Mouse (Mus musculus) CH12.LX (cell line): ENCODE results near the gene Pak4. TPM values are rescaled to one million over a fixed set of nuclear protein-coding genes. Genes with fewer than 3 reads are reported as not detected.
A peak's percentile ranks its signal among the peaks of the same experiment; 100 is the strongest.
"Not testable (repeated sequence)": the region's sequence is repeated elsewhere in the genome, so short reads cannot be mapped to it uniquely, and the experiment has no call there.

Source experiments
- DNase-seq: peaks from one replicate; pipeline ENCODE4 v3.0.0-alpha.2; 2013; ENCODE audit errors: extremely low read depth
- H3K27ac ChIP-seq: 2 replicates; pipeline ENCODE4 v1.5.1; 2012; ENCODE audit warnings: low read depth, mild to moderate bottlenecking, control low read depth, moderate library complexity; ENCODE audit not compliant: insufficient read depth
- H3K27me3 ChIP-seq: replicated peaks from 2 replicates; pipeline ENCODE3; 2012; ENCODE audit warnings: inconsistent platforms
- H3K36me3 ChIP-seq, 2 experiments: replicated peaks in 1 of 2; 2 replicates each; pipeline versions ENCODE3 to v1.6.1; 2012; ENCODE audit warnings: inconsistent platforms in 1 of 2, low read length in 1 of 2, mild to moderate bottlenecking in 1 of 2, mixed read lengths in 1 of 2, moderate library complexity in 1 of 2; ENCODE audit not compliant: control insufficient read depth in 1 of 2, insufficient read depth in 1 of 2
- H3K4me1 ChIP-seq, 2 experiments: 2 replicates each; pipeline ENCODE4 v1.6.1; 2012; ENCODE audit warnings: inconsistent platforms in 1 of 2, moderate library complexity in 1 of 2; ENCODE audit not compliant: insufficient read depth in 2 of 2, control insufficient read depth in 1 of 2
- H3K4me2 ChIP-seq: 2 replicates; pipeline ENCODE4 v1.6.1; 2012; ENCODE audit warnings: low read depth, mild to moderate bottlenecking, control low read depth; ENCODE audit not compliant: poor library complexity, insufficient read depth, severe bottlenecking
- H3K4me3 ChIP-seq, 3 experiments: fragments of 150-350 bp in 1 of 3; sonication (generic) in 1 of 3; replicated peaks in 1 of 3; 2 replicates each; pipeline versions ENCODE3 to v1.5.1; 2011 to 2012; ENCODE audit warnings: low read depth in 2 of 3, low read length in 2 of 3, mild to moderate bottlenecking in 2 of 3, moderate library complexity in 2 of 3, control low read depth in 1 of 3, improper control_type of control experiment in 1 of 3, inconsistent platforms in 1 of 3, mixed read lengths in 1 of 3; ENCODE audit not compliant: poor library complexity in 1 of 3
- H3K79me2 ChIP-seq: replicated peaks from 2 replicates; pipeline ENCODE4 v1.6.1; 2012; ENCODE audit warnings: mild to moderate bottlenecking, moderate library complexity; ENCODE audit not compliant: control insufficient read depth, poor library complexity, insufficient read depth, severe bottlenecking; ENCODE audit errors: extremely low read depth
- H3K9ac ChIP-seq: 2 replicates; pipeline ENCODE4 v1.6.1; 2012; ENCODE audit warnings: low read depth, mild to moderate bottlenecking, control low read depth, moderate library complexity; ENCODE audit not compliant: insufficient read depth
- H3K9me3 ChIP-seq: replicated peaks from 2 replicates; pipeline ENCODE3; 2012; ENCODE audit warnings: low read length, inconsistent platforms, mixed read lengths
- CHD1 ChIP-seq: IDR thresholded peaks from 2 replicates; pipeline ENCODE4 v1.6.1; 2012; ENCODE audit warnings: low read depth, low read length, improper control_type of control experiment, inconsistent platforms
- CTCF ChIP-seq, 2 experiments: IDR thresholded peaks in 1 of 2; conservative IDR thresholded peaks in 1 of 2; 2 replicates each; pipeline ENCODE4 v1.5.1; 2011 to 2012; ENCODE audit warnings: low read depth in 2 of 2, low read length in 2 of 2, improper control_type of control experiment in 1 of 2, inconsistent platforms in 1 of 2, mild to moderate bottlenecking in 1 of 2, moderate library complexity in 1 of 2
- E2F4 ChIP-seq: IDR thresholded peaks from 2 replicates; pipeline ENCODE4 v1.6.1; 2011; ENCODE audit warnings: low read depth, low read length, improper control_type of control experiment; ENCODE audit not compliant: insufficient replicate concordance
- ELF1 ChIP-seq: IDR thresholded peaks from 2 replicates; pipeline ENCODE4 v1.6.1; 2014; ENCODE audit warnings: low read depth, mild to moderate bottlenecking, inconsistent platforms, low read length, improper control_type of control experiment
- ETS1 ChIP-seq: conservative IDR thresholded peaks from 2 replicates; pipeline ENCODE4 v1.6.1; 2012; ENCODE audit warnings: low read depth, mild to moderate bottlenecking, inconsistent platforms, low read length, improper control_type of control experiment, moderate library complexity
- GABPA ChIP-seq: IDR thresholded peaks from 2 replicates; pipeline ENCODE4 v1.6.1; 2012; ENCODE audit warnings: low read depth, low read length, improper control_type of control experiment, inconsistent platforms; ENCODE audit not compliant: insufficient replicate concordance
- HCFC1 ChIP-seq: IDR thresholded peaks from 2 replicates; pipeline ENCODE4 v1.6.1; 2012; ENCODE audit warnings: low read depth, mild to moderate bottlenecking, inconsistent platforms, low read length, improper control_type of control experiment
- IRF4 ChIP-seq: IDR thresholded peaks from 2 replicates; pipeline ENCODE4 v1.6.1; 2014; ENCODE audit warnings: low read depth, mild to moderate bottlenecking, inconsistent platforms, low read length, improper control_type of control experiment
- MAFK ChIP-seq: IDR thresholded peaks from 2 replicates; pipeline ENCODE4 v1.6.1; 2011; ENCODE audit warnings: low read length, improper control_type of control experiment; ENCODE audit not compliant: insufficient replicate concordance
- MXI1 ChIP-seq: IDR thresholded peaks from 2 replicates; pipeline ENCODE4 v1.6.1; 2011; ENCODE audit warnings: mild to moderate bottlenecking, low read depth, low read length, improper control_type of control experiment
- PAX5 ChIP-seq: IDR thresholded peaks from 2 replicates; pipeline ENCODE4 v1.6.1; 2012; ENCODE audit warnings: low read length, inconsistent platforms, mixed read lengths
- POLR2AphosphoS2 ChIP-seq: IDR thresholded peaks from 2 replicates; pipeline ENCODE4 v1.6.1; 2011; ENCODE audit warnings: low read depth, low read length, improper control_type of control experiment
- RAD21 ChIP-seq: IDR thresholded peaks from 2 replicates; pipeline ENCODE4 v1.6.1; 2011; ENCODE audit warnings: low read depth, mild to moderate bottlenecking, low read length, improper control_type of control experiment, moderate library complexity
- SMC3 ChIP-seq: IDR thresholded peaks from 2 replicates; pipeline ENCODE4 v1.6.1; 2011; ENCODE audit warnings: low read depth, low read length, improper control_type of control experiment
- TBP ChIP-seq: conservative IDR thresholded peaks from 2 replicates; pipeline ENCODE4 v1.6.1; 2011; ENCODE audit warnings: low read depth, low read length, improper control_type of control experiment
- USF1 ChIP-seq: IDR thresholded peaks from 2 replicates; pipeline ENCODE4 v1.6.1; 2014; ENCODE audit warnings: low read depth, mild to moderate bottlenecking, inconsistent platforms, low read length, improper control_type of control experiment
- ZC3H11A ChIP-seq: IDR thresholded peaks from 2 replicates; pipeline ENCODE4 v1.6.1; 2012; ENCODE audit warnings: low read depth, mild to moderate bottlenecking, inconsistent platforms, low read length, improper control_type of control experiment
- ZMIZ1 ChIP-seq: IDR thresholded peaks from 2 replicates; pipeline ENCODE4 v1.6.1; 2012; ENCODE audit warnings: low read depth, mild to moderate bottlenecking, inconsistent platforms, low read length, improper control_type of control experiment
- ZNF384 ChIP-seq: IDR thresholded peaks from 2 replicates; pipeline ENCODE4 v1.6.1; 2012; ENCODE audit warnings: low read depth, low read length, improper control_type of control experiment, inconsistent platforms
- dilution Hi-C: fragments of 300-500 bp; cut with MboI; formaldehyde crosslinking; loops from 2 replicates; pipeline ENCODE4 v1.14.3; 2020; ENCODE audit warnings: low sequenced_read_pairs; ENCODE audit not compliant: extremely low pct_unique_long_range_greater_than_20kb, extremely low pct_ligation_motif_present
- in situ Hi-C: fragments of 300-500 bp; cut with MboI; formaldehyde crosslinking; loops from 3 replicates; pipeline ENCODE4 v1.14.3; 2019; ENCODE audit warnings: low sequenced_read_pairs, low pct_ligation_motif_present, low pct_unique_long_range_greater_than_20kb, mixed read lengths
- polyA plus RNA-seq: library from polyadenylated mRNA; unstranded; fragments of >175 nt; gene quantifications from 2 replicates; pipeline ENCODE4 v1.2.1, GENCODE M21; 2012; ENCODE audit warnings: low read depth; ENCODE audit not compliant: insufficient read length
- total RNA-seq, 2 experiments: library from RNA; depleted of rRNA; stranded (reverse); fragments of 300-350 nt in 1 of 2; fragments of >200 nt in 1 of 2; gene quantifications; 2 replicates each; pipeline ENCODE4 v1.2.3; 2012 to 2014

Gene Pak4
- total and polyA plus RNA-seq, 3 experiments = 7.5 to 11.2 (median 8.3) TPM

GRCm38 (mm10) chr7:28605951-28606350 is 8.0 kb upstream of the Pak4 start:
- Histone ChIP-seq H3K27me3 (no peaks in the 10 kb centered on the region), H3K9me3 (no peaks in the 10 kb centered on the region), H3K36me3 (no peaks in the 10 kb centered on the region), H3K4me1 (peaks cover 4 to 12% of the 10 kb centered on the region in 2 experiments; a peak in 3 of 4 replicates), H3K4me3 (no peak overlapping the region), H3K9ac (no peak overlapping the region)
- dilution Hi-C loops = no loop called here
- TF ChIP-seq ETS1 (no peak), HCFC1 (no peak), E2F4 (no peak), USF1 (no peak), TBP (no peak), MXI1 (no peak), ZNF384 (no peak), CTCF (conservative IDR thresholded peaks at IDR 0.05 in 1 of 2, IDR thresholded peaks at IDR 0.05 in 1 of 2; ENCODE audit: low read depth in 2 of 2, low read length in 2 of 2) (no peak), PAX5 (no peak), MAFK (no peak), CHD1 (no peak), ZC3H11A (no peak), IRF4 (no peak), ZMIZ1 (no peak), RAD21 (no peak), ELF1 (no peak), GABPA (no peak), POLR2AphosphoS2 (no peak)
- TF ChIP-seq, all 38 proteins: peak for 0
- in situ Hi-C loops = no loop called here
- no peak for DNase-seq
- Histone ChIP-seq H3K4me2 (no peak overlapping the region), H3K79me2 (no peaks in the 10 kb centered on the region), H3K27ac (no peak overlapping the region)

GRCm38 (mm10) chr7:28603788-28604187 is 5.8 kb upstream of the Pak4 start:
- H3K36me3 ChIP-seq, H3K4me3 ChIP-seq, dilution Hi-C loops, DNase-seq, in situ Hi-C loops, H3K79me2 ChIP-seq, H3K27me3 ChIP-seq, H3K9me3 ChIP-seq, H3K27ac ChIP-seq, H3K4me2 ChIP-seq, H3K9ac ChIP-seq: not testable (repeated sequence)
- H3K4me1 ChIP-seq = peaks cover 2 to 20% of the 10 kb centered on the region in 2 experiments; a peak in 3 of 4 replicates
- TF ChIP-seq CTCF (conservative IDR thresholded peaks at IDR 0.05 in 1 of 2, IDR thresholded peaks at IDR 0.05 in 1 of 2; ENCODE audit: low read depth in 2 of 2, low read length in 2 of 2) (peak in 1 of 2 experiments; percentile 57; a peak in 2 of 4 replicates), RAD21 (peak; percentile 29), SMC3 (peak; percentile 51), ZNF384 (peak; percentile 35; the same call in 1 of the 2 replicates)
